8 mouse cellular contexts compared by ENCODE assay signal in the genomic region with DNA sequence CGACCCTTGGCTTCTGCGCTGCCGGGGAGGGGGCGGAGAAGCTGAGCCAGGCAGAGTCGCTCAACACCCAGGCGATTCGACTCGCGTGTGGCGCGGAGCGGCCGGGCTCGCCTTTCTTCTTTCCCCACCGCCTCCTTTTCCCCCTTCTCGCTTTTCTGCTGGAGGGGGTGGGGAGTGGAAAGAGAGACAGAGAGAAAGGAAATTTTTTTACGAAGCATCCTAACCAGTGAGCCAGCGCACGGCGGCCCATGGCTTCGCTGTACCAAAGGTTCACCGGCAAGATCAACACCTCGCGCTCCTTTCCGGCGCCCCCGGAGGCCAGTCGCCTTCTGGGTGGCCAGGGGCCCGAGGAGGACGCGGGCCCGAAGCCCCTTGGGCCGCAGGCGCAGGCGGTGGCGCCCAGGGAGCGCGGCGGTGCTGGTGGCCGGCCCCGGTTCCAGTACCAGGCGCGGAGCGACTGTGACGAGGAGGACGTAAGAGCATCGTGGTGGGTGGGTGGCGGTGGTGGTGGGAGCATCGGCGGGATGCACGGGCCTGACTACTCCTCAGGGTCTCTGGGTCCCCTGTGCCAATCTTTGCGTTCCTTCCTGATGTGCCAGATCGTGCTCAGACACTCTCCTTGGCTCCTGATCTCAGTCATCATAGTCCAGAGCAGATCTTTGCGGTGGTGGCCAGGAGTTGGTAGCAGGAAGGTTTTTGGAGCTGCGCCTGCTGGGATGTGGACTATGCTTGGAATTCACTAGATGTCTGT.
DNase-seq lines count a peak whose midpoint lies in the region; ATAC-seq and TF ChIP-seq lines count a peak whose summit lies in the region.

No protein-coding gene starts in this region.

- no peak for TF ChIP-seq POLR2A in thymus, adult 2 months (IDR thresholded peaks at IDR 0.05; ENCODE audit: control insufficient read depth, extremely low read depth, insufficient read depth, low read length, poor library complexity)

- H3K4me1 ChIP-seq in heart, embryonic 16.5 days (ENCODE audit: control insufficient read depth, insufficient read depth, low read length) = no peaks in the 10 kb centered on the region
- H3K4me1 ChIP-seq in limb, embryonic 13.5 days = no peaks in the 10 kb centered on the region
- no peaks in the 10 kb centered on the region for H3K4me1 ChIP-seq in thymus, adult 2 months (replicated peaks; ENCODE audit: control insufficient read depth, insufficient read depth, low read length)

- H3K27ac ChIP-seq in heart, embryonic 16.5 days (ENCODE audit: low read length) = no peak overlapping the region
- H3K27ac ChIP-seq in limb, embryonic 13.5 days = no peak overlapping the region
- H3K27ac ChIP-seq in thymus, adult 2 months (ENCODE audit: control insufficient read depth, insufficient read depth, low read length) = no peak overlapping the region

- H3K4me3 ChIP-seq in heart, embryonic 16.5 days (ENCODE audit: low read length) = peak overlapping the region; percentile 34
- peak overlapping the region; percentile 29 for H3K4me3 ChIP-seq in limb, embryonic 13.5 days
- no peak overlapping the region for H3K4me3 ChIP-seq in thymus, adult 2 months (ENCODE audit: control insufficient read depth, insufficient read depth, low read length)

- peaks cover 31% of the 10 kb centered on the region for H3K27me3 ChIP-seq in heart, embryonic 16.5 days (ENCODE audit: control insufficient read depth, insufficient read depth, low read length)
- peaks cover 47% of the 10 kb centered on the region for H3K27me3 ChIP-seq in limb, embryonic 13.5 days
- H3K27me3 ChIP-seq in thymus, adult 2 months (ENCODE audit: control insufficient read depth, insufficient read depth, low read length) = no peaks in the 10 kb centered on the region

- H3K36me3 ChIP-seq in heart, embryonic 16.5 days (ENCODE audit: control insufficient read depth, insufficient read depth) = no peaks in the 10 kb centered on the region
- H3K36me3 ChIP-seq in limb, embryonic 13.5 days = no peaks in the 10 kb centered on the region
- no peaks in the 10 kb centered on the region for H3K36me3 ChIP-seq in thymus, adult 2 months (ENCODE audit: control insufficient read depth, insufficient read depth, low read length)

- WGBS in heart, embryonic 16.5 days = 3% methylated on average over 53 of the region's 55 CpGs
- 2% methylated on average over 55 of the region's 55 CpGs for WGBS in limb, embryonic 13.5 days
- WGBS in thymus, adult 2 months = 6% methylated on average over 54 of the region's 55 CpGs

- H3K9ac ChIP-seq in heart, embryonic 16.5 days (ENCODE audit: low read length) = no peak overlapping the region
- no peak overlapping the region for H3K9ac ChIP-seq in limb, embryonic 13.5 days

- no peak for TF ChIP-seq CTCF in thymus, adult 2 months (IDR thresholded peaks at IDR 0.05; ENCODE audit: borderline replicate concordance, control insufficient read depth, extremely low read depth, insufficient read depth, low read length, poor library complexity)

- H3K9me3 ChIP-seq in heart, embryonic 16.5 days (replicated peaks; ENCODE audit: control insufficient read depth, low read length) = no peaks in the 10 kb centered on the region
- no peaks in the 10 kb centered on the region for H3K9me3 ChIP-seq in limb, embryonic 13.5 days

- DNase-seq in heart, postnatal 10 days = no peak
- peak; percentile 68 to 69 for DNase-seq in cerebellum, postnatal 10 days
- DNase-seq in frontal cortex, postnatal 14 days (ENCODE audit: low spot score in 2 of 2) = peak; percentile 22 to 33
- peak; percentile 17 to 27 for DNase-seq in right cerebral cortex, postnatal 36 days (ENCODE audit: low spot score in 2 of 2)
- no peak for DNase-seq in MN1 (ENCODE audit: low spot score)
- no peak for DNase-seq in thymus, adult 2 months

- ATAC-seq in heart, embryonic 16.5 days (replicated peaks; ENCODE audit: extremely low read depth, insufficient read depth, low FRiP score) = no peak
- ATAC-seq in limb, embryonic 13.5 days (ENCODE audit: low FRiP score, low read depth) = no peak

- intact Hi-C loops in heart, postnatal 10 days (cut with DNase I) = no loop called here

- H3K4me2 ChIP-seq in heart, embryonic 16.5 days (ENCODE audit: low read depth, low read length) = peak overlapping the region; percentile 55
- peak overlapping the region; percentile 57 for H3K4me2 ChIP-seq in limb, embryonic 13.5 days (replicated peaks)

Comparison
In these comparisons a context has a peak if more than half of its experiments do, and no peak if none do; other contexts are left out.
1. DNase-seq: peak in cerebellum, postnatal 10 days (2 of 2), frontal cortex, postnatal 14 days (2 of 2) and right cerebral cortex, postnatal 36 days (2 of 2); none in heart, postnatal 10 days (0 of 2), MN1 (single experiment) and thymus, adult 2 months (single experiment).